In the genomic region with DNA sequence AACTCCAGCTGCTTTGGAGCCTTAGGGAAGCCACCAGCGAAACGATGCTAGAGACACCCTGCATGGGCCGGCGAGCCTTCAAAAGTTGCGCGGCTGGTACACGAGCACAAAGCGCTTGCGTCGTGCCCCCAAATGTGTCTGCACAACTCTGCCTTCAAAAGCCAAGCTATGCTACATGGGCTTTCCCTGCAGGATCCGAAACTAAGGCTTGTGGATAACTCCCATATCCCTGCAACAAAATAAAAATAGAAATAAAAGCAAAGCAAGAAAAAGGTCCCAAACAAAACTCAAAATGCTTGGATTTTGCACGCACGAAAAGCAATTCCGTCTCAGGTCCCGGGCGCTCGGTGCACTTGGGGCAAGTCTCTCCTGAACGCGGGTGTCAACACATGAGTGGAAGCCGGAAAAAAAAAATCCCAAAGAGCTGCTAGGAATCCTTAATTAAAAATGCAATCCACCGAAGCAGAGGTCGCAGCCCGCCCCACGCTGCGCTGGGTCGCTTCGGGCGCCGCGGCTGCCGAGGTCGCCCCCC, we compare ENCODE assay signal across 8 mouse cellular contexts. TPM values are rescaled to one million over a fixed set of nuclear protein-coding genes. Genes with fewer than 3 reads are reported as not detected.
DNase-seq lines count a peak whose midpoint lies in the region; ATAC-seq and TF ChIP-seq lines count a peak whose summit lies in the region.

No protein-coding gene starts in this region.

- H3K4me1 ChIP-seq in bone marrow macrophage, adult 2 months (ENCODE audit: control insufficient read depth, insufficient read depth, low read length) = peaks cover 7% of the 10 kb centered on the region
- peaks cover 52% of the 10 kb centered on the region for H3K4me1 ChIP-seq in hindbrain, embryonic 14.5 days (replicated peaks; ENCODE audit: control insufficient read depth, insufficient read depth, low read length)
- H3K4me1 ChIP-seq in midbrain, embryonic 16.5 days (ENCODE audit: control insufficient read depth, insufficient read depth, low read length) = peaks cover 40% of the 10 kb centered on the region

- peak; percentile 36 to 49 for DNase-seq in kidney, postnatal 36 days
- DNase-seq in kidney, adult 18-20 months = no peak
- no peak for DNase-seq in hindbrain, embryonic 14.5 days (ENCODE audit: low spot score)
- no peak for DNase-seq in left cerebral cortex, adult 11 months (ENCODE audit: low spot score)
- no peak for DNase-seq in left cerebral cortex, adult 18-20 months (ENCODE audit: low spot score in 2 of 2)

- peak overlapping the region; percentile 89 for H3K4me2 ChIP-seq in hindbrain, embryonic 14.5 days (replicated peaks)
- H3K4me2 ChIP-seq in midbrain, embryonic 16.5 days (ENCODE audit: low read length) = peak overlapping the region; percentile 91

- no peaks in the 10 kb centered on the region for H3K9me3 ChIP-seq in hindbrain, embryonic 14.5 days (ENCODE audit: control insufficient read depth, low read length)
- H3K9me3 ChIP-seq in midbrain, embryonic 16.5 days (replicated peaks; ENCODE audit: control insufficient read depth, low read length, poor library complexity, severe bottlenecking) = no peaks in the 10 kb centered on the region

- H3K4me3 ChIP-seq in bone marrow macrophage, adult 2 months (ENCODE audit: insufficient read depth, low read length) = peak overlapping the region; percentile 57
- H3K4me3 ChIP-seq in hindbrain, embryonic 14.5 days (replicated peaks; ENCODE audit: low read length) = peak overlapping the region; percentile 55
- H3K4me3 ChIP-seq in midbrain, embryonic 16.5 days (ENCODE audit: low read depth, low read length) = peak overlapping the region; percentile 48

- no peak overlapping the region for H3K27ac ChIP-seq in bone marrow macrophage, adult 2 months (ENCODE audit: insufficient read depth, low read depth, low read length)
- peak overlapping the region; percentile 59 for H3K27ac ChIP-seq in hindbrain, embryonic 14.5 days
- H3K27ac ChIP-seq in midbrain, embryonic 16.5 days (ENCODE audit: low read length) = peak overlapping the region; percentile 43; the same call in 1 of the 2 replicates

- peak overlapping the region; percentile 70 for H3K9ac ChIP-seq in hindbrain, embryonic 14.5 days
- H3K9ac ChIP-seq in midbrain, embryonic 16.5 days (ENCODE audit: low read depth, low read length) = peak overlapping the region; percentile 65

- H3K27me3 ChIP-seq in hindbrain, embryonic 14.5 days (ENCODE audit: control insufficient read depth, insufficient read depth, low read length) = peaks cover 49% of the 10 kb centered on the region
- H3K27me3 ChIP-seq in midbrain, embryonic 16.5 days (ENCODE audit: control insufficient read depth, insufficient read depth, low read depth, low read length) = peaks cover 23% of the 10 kb centered on the region

- TF ChIP-seq CTCF in bone marrow macrophage, adult 2 months (IDR thresholded peaks at IDR 0.05; ENCODE audit: low read depth, low read length) = no peak

- TF ChIP-seq POLR2A in bone marrow macrophage, adult 2 months (IDR thresholded peaks at IDR 0.05; ENCODE audit: borderline replicate concordance, low read depth, low read length) = no peak

- no peak for ATAC-seq in hindbrain, embryonic 14.5 days (ENCODE audit: low FRiP score)
- no peak for ATAC-seq in midbrain, embryonic 16.5 days
- ATAC-seq in frontal cortex, adult (ENCODE audit: low TSS enrichment) = no peak

- no peaks in the 10 kb centered on the region for H3K36me3 ChIP-seq in hindbrain, embryonic 14.5 days (replicated peaks; ENCODE audit: control insufficient read depth, insufficient read depth)
- no peaks in the 10 kb centered on the region for H3K36me3 ChIP-seq in midbrain, embryonic 16.5 days (ENCODE audit: control insufficient read depth, insufficient read depth, low read length)

- under 1% methylated on average over 28 of the region's 32 CpGs for WGBS in hindbrain, embryonic 14.5 days
- 0% methylated on average over 31 of the region's 32 CpGs for WGBS in midbrain, embryonic 16.5 days

RNA-seq across cellular contexts. Expression of a gene that starts 0.5 kb away (rescaled TPM):
- polyA plus RNA-seq in bone marrow macrophage, adult 2 months (2012; ENCODE audit: insufficient read depth, insufficient read length, missing spikeins) = 0.62 and 0.72 TPM in 2 replicates
- 2.3 and 2.7 TPM in 2 replicates for polyA plus RNA-seq in hindbrain, embryonic 14.5 days (2014; fragmentation: Nextera tagmentation; extraction: Ambion mirVana)
- polyA plus RNA-seq in midbrain, embryonic 16.5 days (2015; fragmentation: Nextera tagmentation; extraction: Ambion mirVana) = 0.99 and 1.0 TPM in 2 replicates
- total RNA-seq in left cerebral cortex, adult 18-20 months (2021) = 1 to 10 TPM; 2.1 to 2.5 TPM

Comparison
In these comparisons a context has a peak if more than half of its experiments do, and no peak if none do; other contexts are left out.
1. DNase-seq: peak in kidney, postnatal 36 days (2 of 2); none in kidney, adult 18-20 months (single experiment), hindbrain, embryonic 14.5 days (single experiment), left cerebral cortex, adult 11 months (single experiment) and left cerebral cortex, adult 18-20 months (0 of 2).
2. Peak in every context shown above with its lines, with median percentiles within 50 percentile points of each other: H3K4me3 ChIP-seq.